Mouse (Mus musculus): ENCODE measurements at regions not wholly inside any gene's neighbourhood (a gene's known extent, or its start where the extent isn't known, plus 50 kb on each side); places are given as distances from the start of the nearest gene placed in this dataset.
A peak's percentile ranks its signal among the peaks of the same experiment; 100 is the strongest.

DNA sequence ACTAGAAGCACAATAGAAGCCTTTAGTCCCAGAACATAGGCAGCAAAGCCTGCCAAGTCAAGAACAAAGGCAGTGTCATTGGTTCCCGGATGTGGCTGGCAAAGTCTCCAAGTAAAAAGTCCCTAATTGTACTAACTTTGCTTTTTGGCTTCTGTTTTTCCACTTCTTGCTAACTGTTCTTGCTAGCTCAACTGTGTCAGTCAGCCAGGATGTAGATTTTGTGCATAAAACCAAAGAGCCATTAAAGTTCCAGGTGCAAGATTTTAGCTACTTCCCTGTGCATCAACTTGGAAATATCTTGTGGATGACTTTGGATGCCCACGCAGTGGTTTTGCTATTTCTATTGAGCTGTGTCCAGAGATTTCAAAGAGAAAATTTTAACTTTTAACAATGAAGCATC, 560.0 kb upstream of the B3galt2 start:
- no peak for DNase-seq

- DNase-seq = no peak
These were observed 543.6 kb upstream of the B3galt2 start for GRCm38 (mm10) chr1:143096904-143097303.

DNA sequence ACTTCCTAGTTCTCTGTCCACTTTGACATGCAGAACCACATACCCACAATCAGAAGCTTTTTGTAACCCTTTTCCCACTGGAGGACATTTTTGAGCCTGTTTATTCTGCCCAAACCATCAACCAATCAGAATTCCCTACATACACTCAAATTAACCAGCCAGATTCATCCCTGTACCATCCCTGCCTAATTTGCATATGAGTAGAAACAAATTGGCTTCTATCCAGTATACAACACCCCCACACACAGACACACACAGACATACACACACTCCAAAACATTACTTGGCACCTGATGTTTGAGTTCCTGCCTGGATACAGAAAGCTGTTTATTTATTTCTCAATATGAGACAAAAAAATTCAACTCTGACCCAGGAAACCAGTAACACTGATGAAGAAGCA, 542.2 kb upstream of the B3galt2 start:
- DNase-seq = no peak

GRCm38 (mm10) chr1:143122185-143122584, 518.3 kb upstream of the B3galt2 start:
- no peak for DNase-seq

DNA sequence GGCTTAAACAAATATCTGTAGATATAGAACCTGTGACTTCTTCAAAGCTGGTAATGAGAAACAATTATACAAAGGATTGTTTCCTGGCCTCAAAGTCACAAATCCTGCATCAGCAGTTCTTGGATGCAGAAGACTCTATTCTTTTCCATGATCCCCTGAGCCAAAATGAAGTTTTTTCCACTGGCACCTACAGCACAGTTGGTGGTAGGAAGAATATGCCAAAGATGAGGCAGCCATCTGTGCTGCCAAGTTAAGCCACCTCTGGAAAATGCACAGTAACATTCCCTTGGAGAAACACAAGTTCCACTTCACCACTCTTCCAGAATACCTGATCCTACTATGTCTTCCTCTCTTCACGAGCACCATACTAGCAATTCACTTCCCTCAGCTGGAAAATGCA, 510.2 kb upstream of the B3galt2 start:
- DNase-seq = no peak

GRCm38 (mm10) chr1:143132806-143133205, 507.7 kb upstream of the B3galt2 start:
- DNase-seq = no peak

- no peak for DNase-seq
These were observed 495.1 kb upstream of the B3galt2 start for GRCm38 (mm10) chr1:143145111-143145984.

DNA sequence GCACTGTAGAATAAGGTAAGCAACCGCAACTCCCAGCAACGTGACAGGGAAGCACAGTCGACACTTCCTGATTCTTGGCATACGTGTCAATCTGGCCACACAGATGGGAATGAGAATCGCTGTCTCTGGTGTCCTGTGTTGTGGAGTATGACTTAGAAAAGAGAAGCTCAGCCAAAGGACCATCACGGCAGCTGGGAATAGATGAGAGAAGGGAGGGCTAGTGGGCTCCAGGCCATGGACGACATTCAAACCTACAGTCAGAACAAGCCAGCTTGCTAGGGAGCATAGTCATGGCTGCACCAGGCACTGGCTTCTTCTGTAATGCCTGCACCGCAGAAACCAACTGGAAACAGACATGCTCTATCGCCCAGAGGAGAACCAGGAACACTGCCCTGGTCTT, 469.2 kb upstream of the B3galt2 start:
- no peak for DNase-seq

DNA sequence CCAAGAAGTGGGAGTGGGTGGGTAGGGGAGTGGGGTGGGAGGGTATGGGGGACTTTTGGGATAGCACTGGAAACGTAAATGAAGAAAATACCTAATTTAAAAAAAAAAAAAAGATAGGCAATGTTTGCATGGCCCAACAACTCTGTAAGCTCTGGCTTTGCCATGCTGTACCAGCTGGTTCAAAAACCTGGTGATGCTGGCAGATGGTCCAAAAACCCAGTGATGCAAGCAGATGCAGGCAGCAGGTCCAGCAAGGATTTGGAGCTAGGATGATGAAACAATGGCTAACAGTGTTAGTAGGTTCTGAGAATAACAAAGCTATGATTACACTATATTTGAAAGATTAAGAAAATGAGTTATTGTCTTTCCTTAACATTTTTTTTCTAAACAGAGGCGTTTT, 466.6 kb upstream of the B3galt2 start:
- DNase-seq = no peak

DNA sequence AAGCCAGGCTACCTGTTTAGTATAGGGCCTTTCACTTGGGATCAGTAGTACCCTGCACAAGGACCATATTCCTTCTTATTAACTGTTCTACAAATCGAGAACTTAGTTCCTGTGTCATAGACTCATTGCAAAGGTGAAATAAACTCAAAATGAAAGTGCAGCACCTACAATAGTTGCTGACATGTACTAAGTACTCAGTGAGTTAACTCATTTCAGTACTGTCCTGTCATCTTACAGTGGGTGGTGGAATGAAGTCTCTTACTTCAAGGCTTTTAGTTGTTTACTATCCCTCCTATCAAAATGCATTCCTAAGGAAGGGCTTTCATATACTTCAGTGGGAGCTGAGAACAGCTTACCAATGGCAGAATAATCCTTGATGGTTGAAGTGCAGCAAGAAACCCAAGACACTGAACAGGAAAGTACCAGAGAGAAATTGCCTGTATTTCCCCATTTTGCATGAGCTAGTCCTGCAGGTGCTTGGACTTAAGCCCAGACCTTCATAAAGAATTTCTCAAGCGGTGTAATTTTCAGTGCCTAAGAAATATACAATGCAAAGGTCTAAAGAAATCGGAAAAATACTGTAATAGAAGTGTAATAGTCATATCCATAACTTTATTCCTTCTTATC, 448.2 kb upstream of the B3galt2 start:
- DNase-seq = no peak

DNA sequence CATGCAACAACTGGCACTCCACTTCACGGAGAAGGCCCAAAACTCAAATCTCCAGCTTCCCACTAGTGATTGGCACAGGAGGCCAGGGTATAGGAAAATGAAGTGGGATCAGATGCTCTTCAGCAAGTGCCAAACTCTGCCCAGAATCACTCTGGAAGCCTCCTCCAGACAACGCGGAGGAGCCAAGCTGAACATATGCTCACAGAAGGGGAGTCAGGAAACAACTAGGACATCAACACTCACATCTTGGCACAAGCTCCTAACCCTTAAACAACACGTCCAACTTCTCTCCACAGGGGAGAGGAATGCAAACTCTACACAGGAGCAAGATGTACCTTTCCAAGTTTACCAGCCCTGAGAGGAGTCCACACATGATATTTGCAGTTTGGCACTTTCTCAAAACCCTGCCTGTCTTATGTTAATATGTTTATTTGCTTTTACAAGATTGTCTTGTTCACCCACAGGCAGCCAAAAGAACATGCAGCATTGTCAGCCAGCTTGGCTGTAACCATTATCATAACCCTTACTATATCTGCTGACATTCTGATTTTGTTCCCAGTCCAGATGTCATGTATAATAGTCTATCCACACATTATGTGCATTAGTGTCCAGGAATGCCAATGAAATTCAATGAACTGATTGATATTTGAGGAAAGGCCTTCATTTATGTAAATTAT, 440.1 kb upstream of the B3galt2 start:
- no peak for DNase-seq

GRCm38 (mm10) chr1:143200971-143201370, 439.5 kb upstream of the B3galt2 start:
- DNase-seq = no peak

DNA sequence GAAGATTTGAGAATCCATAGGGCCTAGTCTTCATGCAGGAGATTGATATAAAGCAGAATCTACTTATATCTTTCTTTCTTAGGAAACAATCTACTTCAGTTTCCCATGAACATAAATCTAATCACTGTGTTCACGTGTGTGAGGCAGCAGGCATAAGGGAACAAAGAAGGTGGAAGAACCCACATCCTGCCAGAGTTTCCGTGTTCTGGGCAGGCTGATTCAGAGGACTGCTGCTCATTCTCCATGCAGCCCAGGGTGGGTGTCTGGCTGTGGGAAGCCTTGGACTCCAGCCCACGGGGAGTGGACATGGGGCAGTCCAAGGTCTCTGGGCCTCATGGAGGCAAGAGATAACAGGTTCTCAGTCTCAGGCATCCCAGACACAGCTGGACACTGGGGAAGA, 438.3 kb upstream of the B3galt2 start:
- DNase-seq = no peak

DNA sequence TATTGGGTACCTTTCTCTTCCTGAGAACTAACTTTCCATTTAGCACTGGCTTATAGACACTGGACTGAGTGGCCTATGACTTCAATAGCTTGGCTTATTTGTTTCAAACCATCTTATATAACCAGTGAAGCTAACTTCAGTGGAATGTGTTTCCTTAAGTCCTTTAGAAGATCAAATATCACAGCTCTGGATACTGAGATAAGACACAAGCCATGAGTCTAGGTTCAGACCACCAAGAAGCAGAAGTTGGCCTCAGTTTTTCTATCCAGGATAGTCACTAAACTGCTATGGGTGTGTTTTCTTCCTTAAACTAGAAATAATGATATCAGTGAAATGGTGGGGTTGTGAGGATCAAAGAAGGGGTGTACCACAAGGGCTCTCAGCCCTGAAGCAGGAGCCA, 436.4 kb upstream of the B3galt2 start:
- no peak for DNase-seq

- DNase-seq = no peak
These were observed 433.5 kb upstream of the B3galt2 start for GRCm38 (mm10) chr1:143206995-143207394.

DNA sequence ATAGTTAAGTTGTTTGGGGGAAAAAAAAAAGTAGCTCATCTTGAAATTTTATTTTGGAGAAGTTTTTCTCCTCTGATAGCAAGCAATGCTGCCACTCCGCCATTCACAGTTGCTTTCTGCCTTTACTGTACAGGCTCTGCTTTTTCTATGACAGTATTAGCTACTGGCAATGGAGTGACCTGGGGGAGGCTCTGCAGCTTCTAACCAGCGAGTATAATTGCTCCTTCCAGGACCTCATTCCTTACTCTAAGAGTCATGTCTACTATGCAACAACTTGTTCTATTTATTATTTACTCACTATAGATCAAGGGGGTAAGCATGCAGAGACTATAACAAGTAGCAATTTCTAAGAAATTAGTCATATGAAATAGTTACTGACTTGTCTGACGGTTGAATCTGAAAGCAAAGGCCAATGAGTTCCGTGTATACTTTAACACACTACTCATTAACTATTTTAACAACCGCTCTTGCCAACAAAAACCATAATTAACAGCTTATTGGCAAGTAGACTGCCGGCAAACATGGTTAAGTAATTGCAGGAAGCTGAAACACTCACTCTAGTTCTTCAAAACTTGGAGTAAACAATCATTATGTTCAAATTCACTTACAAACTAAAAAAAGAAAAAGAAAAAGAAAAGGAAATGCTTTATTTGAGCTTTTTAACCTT, 432.9 kb upstream of the B3galt2 start:
- DNase-seq = no peak

GRCm38 (mm10) chr1:143217401-143217800, 423.1 kb upstream of the B3galt2 start:
- no peak for DNase-seq

DNA sequence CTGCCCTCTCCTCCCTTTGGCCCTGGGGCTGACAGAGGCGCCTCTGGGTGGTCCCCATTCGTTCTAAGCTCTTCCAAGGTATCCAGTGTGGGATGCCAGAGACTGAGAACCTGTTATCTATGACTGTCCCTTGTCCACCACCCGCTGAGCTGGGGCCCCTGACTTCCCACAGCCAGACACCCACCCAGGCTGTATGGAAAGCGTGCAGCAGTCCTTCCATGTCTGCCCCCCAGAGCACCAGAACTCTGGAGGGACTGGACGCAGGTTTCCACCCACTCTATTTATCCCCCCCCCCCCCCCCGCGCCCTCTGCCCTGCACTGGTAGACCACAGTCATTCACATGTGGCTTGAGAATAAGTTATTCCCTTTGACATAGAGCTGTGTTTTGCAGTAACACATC, 408.5 kb upstream of the B3galt2 start:
- DNase-seq = peak in 1 of 2 experiments; percentile 29

GRCm38 (mm10) chr1:143258470-143259215, 381.8 kb upstream of the B3galt2 start:
- DNase-seq = no peak

DNA sequence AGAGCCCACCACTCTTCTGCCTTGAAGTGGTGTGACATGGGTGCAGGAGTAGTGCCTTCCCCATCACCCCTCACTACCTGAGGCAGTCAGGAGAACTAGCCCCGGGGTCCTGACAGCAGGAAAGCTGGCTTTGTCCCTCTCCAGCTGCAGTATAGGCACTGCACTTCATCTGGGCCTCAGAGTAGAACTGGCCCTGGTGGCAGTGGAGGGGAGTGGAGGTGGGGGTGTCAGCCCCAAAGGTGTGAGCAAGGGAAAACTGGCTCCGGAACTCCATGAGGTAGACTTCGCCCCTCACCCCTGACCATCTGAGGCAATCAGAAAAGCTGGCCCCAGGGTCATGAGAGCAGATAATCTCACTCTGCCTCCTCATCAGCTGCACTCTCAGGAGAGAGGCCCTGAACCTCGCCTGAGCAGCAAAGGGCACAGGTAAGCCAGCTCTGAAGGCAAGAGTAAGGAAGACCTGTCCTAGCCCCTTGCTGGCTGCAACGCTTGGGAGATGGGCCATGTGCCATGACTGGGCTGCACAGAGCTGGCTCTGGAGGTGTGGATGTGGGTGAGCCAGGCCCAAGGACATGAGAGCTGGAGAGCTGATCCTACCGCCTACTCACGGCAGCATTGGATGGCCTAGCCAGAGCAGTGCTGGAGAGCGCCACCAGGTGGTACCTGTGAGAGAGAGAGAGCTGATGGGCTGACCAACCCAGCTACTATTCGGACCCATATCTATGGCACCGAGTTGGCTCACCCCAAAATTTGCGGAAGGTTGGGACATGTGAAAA, 377.0 kb upstream of the B3galt2 start:
- DNase-seq = peak in 1 of 2 experiments; percentile 36

- DNase-seq = no peak
These were observed 375.2 kb upstream of the B3galt2 start for GRCm38 (mm10) chr1:143265216-143265615.

All from kidney, postnatal 25 days (tissue).